Mouse (Mus musculus): Measurements from ENCODE around the gene Smpdl3b.
"Not testable (repeated sequence)": the region's sequence is repeated elsewhere in the genome, so short reads cannot be mapped to it uniquely, and the experiment has no call there.

Smpdl3b gene

GRCm38 (mm10) chr4:132780288-132780687 lies 23.2 kb upstream of the Smpdl3b start:
- intact Hi-C loops (cut with DNase I), result no loop called here

GRCm38 (mm10) chr4:132778562-132779201 lies 21.6 kb upstream of the Smpdl3b start:
- intact Hi-C loops (cut with DNase I), result loop anchor here (5.0 to 10.0 kb wide), 2 partner anchors 44 to 226 kb away; no protein-coding TSS in a partner anchor

- intact Hi-C loops (cut with DNase I), result loop anchor here (2.0 to 10.0 kb wide), 3 partner anchors 46 to 228 kb away; no protein-coding TSS in a partner anchor
Measured at GRCm38 (mm10) chr4:132776764-132777163, 19.7 kb upstream of the Smpdl3b start.

- intact Hi-C loops (cut with DNase I), result loop anchor here (5.0 to 10.0 kb wide), 2 partner anchors 47 to 230 kb away; no protein-coding TSS in a partner anchor
Measured at GRCm38 (mm10) chr4:132774905-132775304, 17.9 kb upstream of the Smpdl3b start.

- intact Hi-C loops (cut with DNase I), result loop anchor here (10.0 kb wide), 1 partner anchor 233 kb away; no protein-coding TSS in a partner anchor
Measured at GRCm38 (mm10) chr4:132771776-132772175, 14.7 kb upstream of the Smpdl3b start.

- intact Hi-C loops (cut with DNase I), result loop anchor here (5.0 kb wide), 1 partner anchor 154 kb away; the partner anchor contains the start of gene Fam76a
Measured at GRCm38 (mm10) chr4:132767914-132768876, 11.1 kb upstream of the Smpdl3b start, which contains the start of gene Rpa2. TSS of gene Rpa2 (plus strand) at chr4:132768332.

GRCm38 (mm10) chr4:132763125-132763524 lies 6.1 kb upstream of the Smpdl3b start:
- intact Hi-C loops (cut with DNase I), result not testable (repeated sequence)

- intact Hi-C loops (cut with DNase I), result no loop called here
Measured at GRCm38 (mm10) chr4:132762602-132763001, 5.5 kb upstream of the Smpdl3b start.

GRCm38 (mm10) chr4:132760296-132760695 lies 3.2 kb upstream of the Smpdl3b start:
- intact Hi-C loops (cut with DNase I), result no loop called here

- intact Hi-C loops (cut with DNase I), result no loop called here
Measured at GRCm38 (mm10) chr4:132757633-132758351, 740 bp upstream of the Smpdl3b start.

- intact Hi-C loops (cut with DNase I), result no loop called here
Measured at GRCm38 (mm10) chr4:132752992-132753391, 4.1 kb downstream of the Smpdl3b start.

GRCm38 (mm10) chr4:132749258-132749982 lies 7.6 kb downstream of the Smpdl3b start:
- intact Hi-C loops (cut with DNase I), result no loop called here

- intact Hi-C loops (cut with DNase I), result no loop called here
Measured at GRCm38 (mm10) chr4:132748778-132749177, 8.3 kb downstream of the Smpdl3b start.

- intact Hi-C loops (cut with DNase I), result no loop called here
Measured at GRCm38 (mm10) chr4:132747664-132748259, 9.3 kb downstream of the Smpdl3b start.

- intact Hi-C loops (cut with DNase I), result no loop called here
Measured at GRCm38 (mm10) chr4:132746911-132747517, 10.0 kb downstream of the Smpdl3b start.

GRCm38 (mm10) chr4:132743992-132744911 lies 12.8 kb downstream of the Smpdl3b start:
- intact Hi-C loops (cut with DNase I), result no loop called here

GRCm38 (mm10) chr4:132741491-132741890 lies 15.6 kb downstream of the Smpdl3b start:
- intact Hi-C loops (cut with DNase I), result no loop called here

- intact Hi-C loops (cut with DNase I), result not testable (repeated sequence)
Measured at GRCm38 (mm10) chr4:132737154-132737553, 19.9 kb downstream of the Smpdl3b start.
